Mouse (Mus musculus) forebrain, embryonic 12.5 days (tissue): ENCODE results near the gene Rundc3a. TPM values are rescaled to one million over a fixed set of nuclear protein-coding genes. Genes with fewer than 3 reads are reported as not detected.
A peak's percentile ranks its signal among the peaks of the same experiment; 100 is the strongest.

Source experiments
- ATAC-seq: fragments of 200-750 bp; cut with Nextera tagmentation; 2 replicates; pipeline ENCODE4 v1.8.0; 2017; ENCODE audit warnings: moderate TSS enrichment; ENCODE audit not compliant: low FRiP score
- H3K27ac ChIP-seq: fragments of 300-500 bp; sonication (generic); 2 replicates; pipeline ENCODE4 v1.5.1; 2016; ENCODE audit warnings: mild to moderate bottlenecking
- H3K27me3 ChIP-seq: fragments of 300-500 bp; sonication (generic); 2 replicates; pipeline ENCODE4 v1.6.1; 2016; ENCODE audit warnings: mild to moderate bottlenecking
- H3K36me3 ChIP-seq: fragments of 300-500 bp; sonication (generic); replicated peaks from 2 replicates; pipeline ENCODE4 v1.6.1; 2016; ENCODE audit warnings: mild to moderate bottlenecking
- H3K4me1 ChIP-seq: fragments of 300-500 bp; sonication (generic); 2 replicates; pipeline ENCODE4 v1.6.1; 2016
- H3K4me2 ChIP-seq: fragments of 300-500 bp; sonication (generic); 2 replicates; pipeline ENCODE4 v1.6.1; 2016; ENCODE audit warnings: mild to moderate bottlenecking, moderate library complexity
- H3K4me3 ChIP-seq: fragments of 300-500 bp; sonication (generic); replicated peaks from 2 replicates; pipeline ENCODE4 v1.5.1; 2016; ENCODE audit warnings: mild to moderate bottlenecking
- H3K9ac ChIP-seq: fragments of 300-500 bp; sonication (generic); 2 replicates; pipeline ENCODE4 v1.6.1; 2016; ENCODE audit warnings: mild to moderate bottlenecking
- H3K9me3 ChIP-seq: fragments of 300-500 bp; sonication (generic); 2 replicates; pipeline ENCODE4 v1.6.1; 2016
- WGBS: fragments of 180-500 bp; shearing (Covaris S2); methylation state at CpG from one replicate; pipeline ENCODE4 v1.1.7; 2016; 5-methylcytosine and 5-hydroxymethylcytosine counted together
- polyA plus RNA-seq: library from polyadenylated mRNA; unstranded; fragments of >200 nt; fragmentation: Nextera tagmentation; extraction: Ambion mirVana; gene quantifications from 2 replicates; pipeline ENCODE4 v1.2.1, GENCODE M21; 2016

Rundc3a gene
- polyA plus RNA-seq, 1 experiment from 2014 or later: 103 TPM

- Histone ChIP-seq H3K27ac (no peak overlapping the region), H3K4me1 (no peaks in the 10 kb centered on the region), H3K9me3 (no peaks in the 10 kb centered on the region), H3K9ac (no peak overlapping the region), H3K36me3 (no peaks in the 10 kb centered on the region), H3K4me3 (no peak overlapping the region), H3K4me2 (no peak overlapping the region), H3K27me3 (peaks cover 7% of the 10 kb centered on the region; the same call in 1 of the 2 replicates)
- no peak for ATAC-seq
Observed at GRCm38 (mm10) chr11:102418887-102419286, 25.7 kb downstream of the Rundc3a start.

- no peak overlapping the region for H3K9ac ChIP-seq
- H3K4me3 ChIP-seq: no peak overlapping the region
- H3K27ac ChIP-seq: no peak overlapping the region
- no peaks in the 10 kb centered on the region for H3K9me3 ChIP-seq
- H3K4me1 ChIP-seq: no peaks in the 10 kb centered on the region
- WGBS: 75% methylated on average over 8 of the region's 8 CpGs
- no peaks in the 10 kb centered on the region for H3K36me3 ChIP-seq
- no peak for ATAC-seq
- H3K27me3 ChIP-seq: peaks cover 13% of the 10 kb centered on the region; the same call in 1 of the 2 replicates
- no peak overlapping the region for H3K4me2 ChIP-seq
Observed at GRCm38 (mm10) chr11:102421559-102421958, 28.4 kb downstream of the Rundc3a start.

GRCm38 (mm10) chr11:102424666-102425065, 31.5 kb downstream of the Rundc3a start:
- 86% methylated on average over 6 of the region's 6 CpGs for WGBS
- Histone ChIP-seq H3K4me2 (no peak overlapping the region), H3K27me3 (peaks cover 22% of the 10 kb centered on the region), H3K36me3 (no peaks in the 10 kb centered on the region), H3K27ac (no peak overlapping the region), H3K4me1 (peaks cover under 1% of the 10 kb centered on the region; the same call in 1 of the 2 replicates), H3K9ac (no peak overlapping the region), H3K4me3 (no peak overlapping the region), H3K9me3 (no peaks in the 10 kb centered on the region)
- ATAC-seq: no peak

GRCm38 (mm10) chr11:102425555-102426316, 32.5 kb downstream of the Rundc3a start:
- Histone ChIP-seq H3K27ac (no peak overlapping the region), H3K36me3 (no peaks in the 10 kb centered on the region), H3K9ac (no peak overlapping the region), H3K4me3 (no peak overlapping the region), H3K4me2 (no peak overlapping the region), H3K9me3 (no peaks in the 10 kb centered on the region), H3K4me1 (peaks cover 9% of the 10 kb centered on the region), H3K27me3 (peaks cover 22% of the 10 kb centered on the region)
- 93% methylated on average over 8 of the region's 8 CpGs for WGBS
- ATAC-seq: no peak

GRCm38 (mm10) chr11:102428981-102429540, 35.9 kb downstream of the Rundc3a start:
- H3K4me2 ChIP-seq: no peak overlapping the region
- H3K27me3 ChIP-seq: peaks cover 14% of the 10 kb centered on the region
- H3K36me3 ChIP-seq: peaks cover 6% of the 10 kb centered on the region; the same call in 1 of the 2 replicates
- WGBS: 73% methylated on average over 8 of the region's 8 CpGs
- H3K27ac ChIP-seq: no peak overlapping the region
- peaks cover 15% of the 10 kb centered on the region for H3K4me1 ChIP-seq
- H3K4me3 ChIP-seq: 0 out of 2 replicates have a peak overlapping the region, but pooled peaks have one; percentile 56
- ATAC-seq: no peak
- H3K9ac ChIP-seq: no peak overlapping the region
- no peaks in the 10 kb centered on the region for H3K9me3 ChIP-seq

- H3K9ac ChIP-seq: peak overlapping the region; percentile 47
- H3K36me3 ChIP-seq: peaks cover 6% of the 10 kb centered on the region; the same call in 1 of the 2 replicates
- ATAC-seq: no peak
- peak overlapping the region; percentile 98 for H3K4me2 ChIP-seq
- H3K4me1 ChIP-seq: peaks cover 15% of the 10 kb centered on the region
- WGBS: 54% methylated on average over 3 of the region's 3 CpGs
- peaks cover 11% of the 10 kb centered on the region for H3K27me3 ChIP-seq
- H3K4me3 ChIP-seq: peak overlapping the region; percentile 56
- H3K9me3 ChIP-seq: no peaks in the 10 kb centered on the region
- no peak overlapping the region for H3K27ac ChIP-seq
Observed at GRCm38 (mm10) chr11:102429551-102429950, 36.3 kb downstream of the Rundc3a start.

- no peaks in the 10 kb centered on the region for H3K9me3 ChIP-seq
- peak within 1 kb of the TSS; percentile 77 for H3K27ac ChIP-seq
- H3K4me3 ChIP-seq: peak within 1 kb of the TSS; percentile 56
Observed at GRCm38 (mm10) chr11:102430121-102431017, 37.2 kb downstream of the Rundc3a start, which contains the start of gene Grn. Gene Grn (plus strand): TSS chr11:102430315.

GRCm38 (mm10) chr11:102431018-102431645, 37.9 kb downstream of the Rundc3a start:
- Histone ChIP-seq H3K27me3 (peaks cover 9% of the 10 kb centered on the region), H3K4me1 (peaks cover 15% of the 10 kb centered on the region), H3K4me3 (peak overlapping the region; percentile 56), H3K36me3 (peaks cover 22% of the 10 kb centered on the region), H3K27ac (peak overlapping the region; percentile 77), H3K9me3 (no peaks in the 10 kb centered on the region), H3K9ac (peak overlapping the region; percentile 62), H3K4me2 (peak overlapping the region; percentile 98)
- 2% methylated on average over 7 of the region's 7 CpGs for WGBS
- ATAC-seq: no peak

More at GRCm38 (mm10) chr11:102430121-102431017, 37.2 kb downstream of the Rundc3a start, which contains the start of gene Grn:
- Histone ChIP-seq H3K27me3 (peaks cover 9% of the 10 kb centered on the region), H3K36me3 (peaks cover 15% of the 10 kb centered on the region), H3K4me2 (peak within 1 kb of the TSS; percentile 98), H3K9ac (peak within 1 kb of the TSS; percentile 62), H3K4me1 (peaks cover 15% of the 10 kb centered on the region)
- under 1% methylated on average over 29 of the region's 29 CpGs for WGBS
- ATAC-seq: peak; percentile 90

GRCm38 (mm10) chr11:102431728-102432114, 38.5 kb downstream of the Rundc3a start:
- Histone ChIP-seq H3K9me3 (no peaks in the 10 kb centered on the region), H3K36me3 (peaks cover 28% of the 10 kb centered on the region), H3K4me3 (no peak overlapping the region), H3K9ac (no peak overlapping the region), H3K27ac (no peak overlapping the region), H3K27me3 (peaks cover 9% of the 10 kb centered on the region), H3K4me2 (no peak overlapping the region), H3K4me1 (peaks cover 15% of the 10 kb centered on the region)
- ATAC-seq: no peak
- WGBS: 83% methylated on average over 3 of the region's 3 CpGs

GRCm38 (mm10) chr11:102432115-102432843, 39.1 kb downstream of the Rundc3a start:
- H3K27ac ChIP-seq: no peak overlapping the region
- 71% methylated on average over 16 of the region's 16 CpGs for WGBS
- H3K9me3 ChIP-seq: no peaks in the 10 kb centered on the region
- no peak overlapping the region for H3K4me2 ChIP-seq
- H3K4me1 ChIP-seq: peaks cover 20% of the 10 kb centered on the region
- ATAC-seq: no peak
- H3K27me3 ChIP-seq: peaks cover 9% of the 10 kb centered on the region
- no peak overlapping the region for H3K4me3 ChIP-seq
- peaks cover 34% of the 10 kb centered on the region for H3K36me3 ChIP-seq
- no peak overlapping the region for H3K9ac ChIP-seq

GRCm38 (mm10) chr11:102432896-102433295, 39.7 kb downstream of the Rundc3a start:
- Histone ChIP-seq H3K27me3 (peaks cover 11% of the 10 kb centered on the region), H3K36me3 (peaks cover 39% of the 10 kb centered on the region), H3K9me3 (no peaks in the 10 kb centered on the region), H3K4me2 (no peak overlapping the region), H3K4me3 (no peak overlapping the region), H3K4me1 (peaks cover 26% of the 10 kb centered on the region), H3K9ac (no peak overlapping the region), H3K27ac (no peak overlapping the region)
- WGBS: 88% methylated on average over 6 of the region's 6 CpGs
- ATAC-seq: no peak
